Mouse (Mus musculus) heart, postnatal 25 days (tissue): ENCODE data around the gene Cdh4. TPM values are rescaled to one million over a fixed set of nuclear protein-coding genes. Genes with fewer than 3 reads are reported as not detected.

Experiments
- DNase-seq: peaks from one replicate; pipeline ENCODE4 v3.0.0; 2022; ENCODE audit warnings: low spot score
- intact Hi-C: fragments of 180-260 bp; cut with DNase I; formaldehyde crosslinking; loops from one replicate; pipeline ENCODE4 v1.15.1; 2025
- total RNA-seq, 2 experiments: library from RNA; stranded (reverse); gene quantifications; 2 replicates each; pipeline ENCODE4 v1.2.3; 2021

The Cdh4 gene
- total RNA-seq, 2 experiments from 2014 or later = 0.44 to 0.61 TPM

DNA sequence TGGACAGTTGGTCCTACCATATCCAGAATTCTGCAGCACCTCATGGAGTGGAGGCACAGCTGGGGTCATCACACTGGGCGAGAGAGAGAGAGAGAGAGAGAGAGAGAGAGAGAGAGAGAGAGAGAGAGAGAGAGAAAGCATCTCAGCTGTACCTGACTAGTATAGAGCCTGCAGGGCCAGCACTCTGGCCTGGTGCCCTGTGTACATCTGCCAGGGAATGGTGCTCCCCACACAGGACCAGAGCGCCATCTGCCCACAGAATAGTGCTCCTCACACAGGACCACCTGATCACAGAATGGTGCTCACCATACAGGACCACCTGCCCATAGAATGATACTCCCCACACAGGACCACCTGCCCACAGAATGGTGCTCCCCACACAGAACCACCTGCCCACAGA, 322.2 kb downstream of the Cdh4 start:
- intact Hi-C loops = no loop called here
- DNase-seq = no peak

DNA sequence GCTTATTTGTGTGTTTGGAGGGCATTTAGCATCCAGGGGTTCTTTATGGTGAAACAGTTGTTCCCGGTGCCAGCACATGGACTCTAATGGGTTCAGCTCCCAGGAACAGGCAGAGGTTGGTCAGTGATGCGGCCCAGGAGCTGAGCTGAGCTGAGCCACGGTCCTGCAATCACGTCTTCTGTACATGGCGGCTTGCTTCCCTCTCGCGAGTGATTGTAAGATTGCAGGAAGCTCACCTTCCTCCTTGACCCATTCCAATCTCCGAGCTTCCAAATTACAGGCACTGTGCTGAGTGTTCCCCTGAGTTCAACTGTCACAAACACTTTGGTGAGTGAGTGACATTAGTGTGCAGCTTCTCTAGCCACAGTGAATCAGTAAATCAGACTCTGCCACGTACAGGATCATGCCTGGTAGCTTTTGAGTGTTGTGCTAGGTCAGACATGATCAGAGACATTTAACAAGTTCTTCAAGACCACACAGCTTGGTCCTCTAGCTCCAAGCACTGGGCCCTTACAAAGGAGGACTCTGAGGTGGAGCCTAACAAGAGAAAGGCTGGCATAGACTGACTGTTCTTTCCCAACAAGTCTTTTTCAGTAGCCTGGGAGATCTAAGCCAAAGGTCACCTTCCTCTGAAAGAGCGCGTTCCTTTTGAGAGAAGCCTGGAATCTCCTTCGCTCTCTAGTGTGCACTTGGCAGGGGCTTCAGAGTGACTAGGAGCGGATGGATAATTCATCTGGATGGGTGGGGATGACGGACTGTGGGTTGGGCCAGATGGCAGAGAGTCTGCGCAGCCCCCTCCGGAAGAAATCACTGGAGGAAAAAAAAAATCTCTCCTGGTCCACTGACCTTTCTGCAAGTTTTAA, 324.7 kb downstream of the Cdh4 start:
- DNase-seq = no peak
- intact Hi-C loops = no loop called here

- DNase-seq = no peak
- intact Hi-C loops = no loop called here
These were observed 325.3 kb downstream of the Cdh4 start for GRCm38 (mm10) chr2:179767527-179767849.

DNA sequence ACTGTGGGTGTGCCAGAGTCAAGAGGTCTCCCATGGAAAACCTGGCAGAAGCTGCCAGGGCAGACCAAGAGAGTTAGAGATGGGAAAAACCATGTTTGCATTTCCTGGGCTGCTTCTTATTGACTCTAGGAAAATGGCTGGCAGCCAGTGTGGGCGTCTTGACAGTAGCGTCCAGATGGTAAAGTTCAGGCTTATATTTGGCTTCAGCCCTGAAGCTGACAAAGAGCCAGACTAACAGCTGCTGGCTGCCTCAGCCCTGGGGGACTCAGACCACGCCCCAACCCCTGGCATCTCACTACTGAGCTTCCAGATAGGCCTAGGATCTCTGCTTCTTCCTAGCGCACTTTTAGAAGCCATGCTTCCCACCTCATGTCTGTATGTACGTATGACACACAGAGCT, 326.9 kb downstream of the Cdh4 start:
- intact Hi-C loops = no loop called here
- no peak for DNase-seq

GRCm38 (mm10) chr2:179769943-179770342, 327.7 kb downstream of the Cdh4 start:
- intact Hi-C loops = no loop called here
- DNase-seq = no peak

DNA sequence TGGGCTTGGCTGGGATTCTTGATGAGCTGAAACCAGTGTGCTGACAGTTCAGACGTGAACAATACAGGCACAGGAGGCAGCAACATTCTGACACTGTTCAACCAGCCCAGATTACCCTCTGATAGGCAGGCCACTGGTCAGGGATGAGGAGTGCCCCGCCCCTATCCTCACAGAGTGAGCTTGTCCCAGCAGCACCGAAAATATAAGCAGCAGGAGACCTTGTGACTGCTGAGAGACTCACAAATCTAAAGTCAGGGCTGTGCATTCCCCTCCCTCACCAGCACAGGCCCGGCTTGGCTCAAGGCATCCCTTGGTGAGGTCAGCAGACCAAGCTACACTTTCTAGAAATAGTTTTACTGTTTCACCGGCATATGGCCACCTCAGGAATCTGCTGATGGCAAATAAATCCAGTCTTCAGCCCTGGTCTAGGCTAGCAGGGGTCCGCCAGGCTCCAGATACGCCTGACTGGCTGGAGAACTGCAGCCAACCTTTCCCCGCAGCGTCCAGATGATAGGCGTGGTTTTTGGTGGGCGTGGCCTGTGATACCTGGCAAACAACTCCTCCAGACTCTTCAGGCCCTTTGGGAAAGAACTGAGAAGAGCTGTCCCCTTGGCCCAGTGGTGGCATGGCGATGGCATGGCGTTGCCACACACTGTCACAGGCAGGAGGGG, 332.3 kb downstream of the Cdh4 start:
- no peak for DNase-seq
- intact Hi-C loops = no loop called here

DNA sequence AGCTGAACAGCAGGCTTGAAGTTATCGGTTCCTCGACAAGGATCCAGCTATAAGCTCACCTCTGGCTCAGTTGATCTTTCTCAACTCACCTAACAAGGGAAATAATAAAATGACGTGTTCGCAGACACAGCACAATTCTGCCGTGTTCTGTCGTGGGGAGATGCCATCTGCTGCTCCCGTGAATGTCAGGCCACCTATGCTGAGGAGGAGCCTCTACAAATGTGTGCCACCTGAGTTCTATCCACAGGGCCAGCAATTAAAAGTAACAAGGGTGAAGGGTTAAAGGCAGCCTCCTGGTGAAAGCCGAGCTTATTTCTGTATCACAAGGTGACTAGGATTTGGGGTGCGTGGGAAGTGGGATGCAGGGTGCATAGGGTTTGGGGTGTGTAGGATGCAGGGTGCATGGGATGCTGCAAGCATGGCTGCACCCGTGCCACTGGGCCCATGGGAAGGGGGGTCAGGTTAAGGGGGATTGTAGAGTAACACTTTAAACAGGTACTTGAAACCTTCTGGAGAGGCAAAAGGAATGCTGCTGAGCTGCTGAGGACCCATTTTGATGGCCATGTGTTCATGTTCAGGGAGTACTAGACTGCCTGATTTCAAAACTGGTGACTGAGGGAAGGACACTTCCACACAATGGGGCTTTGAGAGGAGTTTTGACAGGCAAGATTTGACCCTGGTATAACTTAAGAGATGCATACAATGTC, 333.9 kb downstream of the Cdh4 start:
- no peak for DNase-seq
- intact Hi-C loops = no loop called here

- intact Hi-C loops = no loop called here
- DNase-seq = no peak
These were observed 337.0 kb downstream of the Cdh4 start for GRCm38 (mm10) chr2:179779266-179779665.

DNA sequence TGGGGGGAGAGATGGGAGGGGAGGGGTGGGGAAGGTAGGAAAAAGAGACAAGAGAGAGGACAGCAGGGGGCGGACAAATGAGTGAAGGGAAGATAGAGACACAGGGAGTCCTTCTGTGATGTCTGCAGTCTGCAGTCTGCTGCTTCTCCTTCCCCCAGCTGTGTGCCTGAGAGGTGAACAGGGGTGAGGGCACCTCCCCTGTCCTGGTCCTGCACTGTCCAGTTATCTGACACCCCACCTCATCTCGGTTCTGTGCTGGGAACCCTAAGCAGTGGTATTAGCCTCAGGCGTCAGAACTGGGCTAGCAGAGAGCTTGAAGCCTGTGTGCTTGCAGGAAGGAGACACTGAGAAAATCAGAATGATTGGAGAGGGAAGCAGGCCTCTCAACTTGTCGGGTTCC, 338.7 kb downstream of the Cdh4 start:
- no peak for DNase-seq
- intact Hi-C loops = no loop called here

DNA sequence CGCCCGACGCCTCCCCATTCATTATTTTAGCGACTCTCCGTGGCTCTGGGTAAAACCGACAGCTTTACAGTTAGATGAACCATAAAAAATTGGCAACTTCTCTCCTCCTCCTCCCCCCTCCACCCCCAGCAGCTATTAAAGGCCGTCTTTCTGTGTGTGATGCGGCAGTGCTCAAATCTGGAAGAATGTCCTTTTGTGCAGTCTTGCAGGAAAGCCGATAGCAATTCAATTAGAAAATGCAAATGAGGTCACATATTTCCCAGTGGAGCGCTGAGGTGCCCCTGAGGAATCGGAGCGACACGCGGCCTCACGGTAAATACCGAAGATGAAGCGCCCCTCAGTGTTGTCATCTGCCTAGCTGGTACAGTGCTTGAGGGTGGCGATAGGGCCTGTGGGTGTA, 345.0 kb downstream of the Cdh4 start:
- no peak for DNase-seq
- intact Hi-C loops = no loop called here

DNA sequence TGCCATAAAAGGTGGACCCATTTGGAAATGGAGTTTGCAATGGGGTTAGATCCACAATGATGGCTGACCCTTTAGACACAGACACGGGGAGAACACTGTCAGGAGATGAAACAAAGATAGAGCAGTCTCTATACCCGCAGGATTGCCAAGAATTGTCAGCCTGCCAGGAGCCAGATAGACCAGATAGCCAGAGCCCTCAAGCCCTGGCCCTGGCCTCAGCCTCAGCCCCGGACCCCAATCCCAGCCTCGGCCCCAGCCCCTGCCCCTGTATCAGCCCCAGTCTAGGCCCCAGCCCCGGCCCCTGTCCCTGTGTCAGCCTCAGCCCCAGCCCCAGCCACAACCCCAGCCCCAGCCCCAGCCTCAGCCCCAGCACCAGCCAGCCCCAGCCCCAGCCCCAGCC, 345.6 kb downstream of the Cdh4 start:
- intact Hi-C loops = no loop called here
- DNase-seq = no peak

DNA sequence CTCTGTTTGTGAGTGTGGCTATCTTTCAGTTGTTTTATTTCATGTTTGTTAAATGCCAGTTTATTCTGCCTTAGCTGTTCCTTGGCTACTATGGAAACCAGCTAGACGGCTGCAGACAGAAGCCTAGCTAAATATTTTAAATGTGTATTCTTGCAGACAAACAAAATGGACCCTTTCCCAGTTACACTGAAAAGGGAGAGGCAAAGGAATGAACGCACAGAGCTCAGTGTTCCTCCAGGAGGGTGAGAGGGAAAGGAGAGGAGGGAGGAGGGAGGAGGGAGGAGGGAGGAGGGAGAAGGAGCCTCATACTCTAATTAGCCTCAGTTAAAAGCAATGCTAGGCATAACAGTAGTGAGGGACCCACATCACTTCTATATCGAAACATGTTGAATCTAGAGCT, 348.5 kb downstream of the Cdh4 start:
- intact Hi-C loops = no loop called here
- DNase-seq = no peak

DNA sequence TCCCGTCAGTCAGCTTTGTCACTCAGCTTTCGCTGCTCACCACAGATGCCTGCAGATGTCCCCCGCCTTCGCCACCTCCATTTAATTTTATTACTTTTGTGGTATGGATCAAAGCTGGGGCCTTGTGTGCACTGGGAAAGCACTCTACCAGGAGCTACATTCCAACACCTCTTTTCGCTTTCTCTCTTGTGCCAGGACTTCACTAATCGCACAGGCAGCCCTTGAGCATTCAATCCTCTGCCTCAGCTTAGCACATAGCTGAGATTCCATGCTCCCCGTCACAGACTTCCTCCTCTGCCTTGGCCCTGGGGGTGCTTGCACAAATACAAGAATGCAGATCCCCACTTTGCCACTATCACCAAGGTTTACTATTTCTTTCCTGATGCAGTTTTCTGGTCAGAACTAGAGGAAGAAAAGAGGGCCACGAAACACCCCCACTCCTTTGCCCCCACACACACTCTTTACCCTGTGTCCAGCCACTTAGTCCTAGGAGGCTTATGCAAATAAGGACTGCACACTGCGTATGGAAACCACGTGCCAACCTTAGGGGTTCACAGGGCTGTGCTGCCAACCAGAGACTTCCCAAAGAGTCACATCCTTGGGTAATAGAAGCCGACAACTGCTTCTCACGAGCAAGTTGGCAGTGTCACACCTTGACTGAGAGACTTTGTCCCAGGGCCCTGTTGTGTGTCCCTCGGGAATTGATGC, 350.3 kb downstream of the Cdh4 start:
- intact Hi-C loops = no loop called here
- DNase-seq = no peak

- intact Hi-C loops = no loop called here
- no peak for DNase-seq
These were observed 352.1 kb downstream of the Cdh4 start for GRCm38 (mm10) chr2:179794354-179794753.

- intact Hi-C loops = no loop called here
- DNase-seq = no peak
These were observed 353.2 kb downstream of the Cdh4 start for GRCm38 (mm10) chr2:179795452-179795851.

DNA sequence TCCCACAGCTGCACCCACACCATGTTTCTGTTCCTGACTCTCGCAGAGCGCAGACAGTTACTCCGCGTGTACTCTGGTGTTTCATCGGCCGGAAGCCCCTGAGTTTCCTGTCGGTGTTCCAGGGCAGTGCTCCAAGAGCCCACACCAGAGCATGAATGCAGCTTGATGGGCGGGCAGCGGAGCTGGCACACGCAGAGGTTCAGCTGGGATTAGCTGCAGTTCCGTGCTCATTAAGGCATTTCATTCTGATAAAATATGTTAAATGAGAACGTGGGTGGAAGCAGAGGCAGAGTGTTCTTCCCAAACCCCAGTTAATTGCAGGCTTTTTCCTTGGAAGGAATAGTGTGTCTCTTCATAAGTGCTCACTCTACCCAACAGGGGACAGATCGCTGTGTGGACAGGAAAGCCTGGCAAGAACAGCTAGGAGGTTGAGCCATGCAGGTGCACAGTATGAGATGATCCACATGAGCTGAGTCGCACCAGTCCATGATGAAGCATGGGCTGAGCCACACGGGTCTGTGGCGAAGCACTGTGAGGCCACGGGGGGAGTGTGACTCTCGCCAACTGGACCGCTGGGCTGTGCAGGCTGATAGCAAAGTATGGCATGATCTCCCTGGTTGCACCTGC, 357.8 kb downstream of the Cdh4 start:
- intact Hi-C loops = no loop called here
- DNase-seq = no peak

- intact Hi-C loops = no loop called here
These were observed 358.8 kb downstream of the Cdh4 start for GRCm38 (mm10) chr2:179801042-179801441.

GRCm38 (mm10) chr2:179802411-179802810, 360.2 kb downstream of the Cdh4 start:
- no peak for DNase-seq
- intact Hi-C loops = no loop called here

More at GRCm38 (mm10) chr2:179801042-179801441, 358.8 kb downstream of the Cdh4 start:
- no peak for DNase-seq

DNA sequence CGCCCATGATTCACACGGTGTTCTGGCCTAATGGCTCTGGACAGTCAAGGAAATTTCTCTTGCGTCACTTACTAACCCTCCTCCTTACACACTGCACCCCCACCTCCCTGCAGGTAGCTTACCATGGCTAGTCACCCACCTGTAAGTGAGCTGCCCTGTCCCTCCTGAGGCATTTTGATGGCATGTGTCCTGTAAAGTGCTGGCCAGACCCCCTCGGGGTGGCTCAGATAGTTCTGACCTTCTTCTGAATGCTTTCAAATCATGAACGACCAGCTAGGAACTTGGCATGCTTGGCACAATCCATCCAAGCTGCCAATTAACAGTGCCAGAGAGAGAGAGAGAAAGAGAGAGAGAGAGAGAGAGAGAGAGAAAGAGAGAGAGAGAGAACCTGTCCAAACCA, 368.9 kb downstream of the Cdh4 start:
- no peak for DNase-seq
- intact Hi-C loops = no loop called here
